Mouse (Mus musculus): ENCODE data around the gene Met. TPM values are rescaled to one million over a fixed set of nuclear protein-coding genes. Genes with fewer than 3 reads are reported as not detected.

Met gene
- polyA plus RNA-seq, 1 experiment from 2014 or later: 6.7 TPM

DNA sequence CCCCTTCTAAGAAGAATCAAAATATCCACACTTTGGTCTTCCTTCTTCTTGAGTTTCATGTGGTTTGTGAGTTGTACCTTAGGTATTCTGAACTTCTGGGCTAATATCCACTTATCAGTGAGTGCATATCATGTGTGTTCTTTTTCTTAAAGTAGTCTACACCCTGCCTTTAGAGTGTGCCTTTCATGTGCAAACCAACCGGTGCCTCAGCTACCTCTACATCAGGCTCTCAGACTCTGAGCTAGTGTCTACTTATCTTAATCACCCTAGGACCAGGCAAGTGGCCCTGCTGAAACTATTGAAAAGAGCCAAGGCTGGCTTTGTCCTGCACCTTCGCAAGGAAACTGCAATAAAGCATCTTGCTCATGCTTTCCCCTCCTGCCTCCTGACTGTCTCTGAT is 97.7 kb downstream of the Met start:
- Histone ChIP-seq H3K4me1 (replicated peaks; ENCODE audit: control insufficient read depth, insufficient read depth, low read length) (peaks cover 10% of the 10 kb centered on the region; the same call in 1 of the 2 replicates), H3K4me2 (replicated peaks; ENCODE audit: low read depth) (no peak overlapping the region), H3K36me3 (ENCODE audit: control insufficient read depth, insufficient read depth) (peaks cover 12% of the 10 kb centered on the region), H3K27me3 (replicated peaks; ENCODE audit: control insufficient read depth, insufficient read depth, low read length) (no peaks in the 10 kb centered on the region), H3K9me3 (ENCODE audit: control insufficient read depth) (no peaks in the 10 kb centered on the region), H3K27ac (ENCODE audit: low read depth, low read length) (no peak overlapping the region), H3K4me3 (ENCODE audit: low read depth, low read length) (no peak overlapping the region), H3K9ac (ENCODE audit: low read depth, low read length) (no peak overlapping the region)
- no peak for TF ChIP-seq CTCF (IDR thresholded peaks at IDR 0.05; ENCODE audit: low read depth)
- 40% methylated on average over 2 of the region's 2 CpGs for WGBS
- ATAC-seq: no peak

DNA sequence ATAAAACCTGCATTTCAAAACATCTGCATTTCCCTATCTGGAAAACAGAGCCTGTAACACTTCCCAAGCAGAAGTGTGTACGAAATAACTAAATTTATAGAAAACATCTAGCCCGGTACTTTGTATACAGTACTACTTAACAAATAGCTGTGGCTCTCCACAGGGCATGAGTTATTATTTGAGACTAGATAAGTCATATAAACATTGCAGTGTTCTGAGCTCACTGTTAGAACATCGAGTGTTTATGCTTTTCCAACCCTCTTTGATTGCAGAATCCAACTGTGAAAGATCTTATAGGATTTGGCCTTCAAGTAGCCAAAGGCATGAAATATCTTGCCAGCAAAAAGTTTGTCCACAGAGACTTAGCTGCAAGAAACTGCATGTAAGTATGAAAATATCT is 98.3 kb downstream of the Met start:
- no peak for ATAC-seq
- H3K4me3 ChIP-seq (ENCODE audit: low read depth, low read length): no peak overlapping the region
- 50% methylated on average over 3 of the region's 3 CpGs for WGBS

DNA sequence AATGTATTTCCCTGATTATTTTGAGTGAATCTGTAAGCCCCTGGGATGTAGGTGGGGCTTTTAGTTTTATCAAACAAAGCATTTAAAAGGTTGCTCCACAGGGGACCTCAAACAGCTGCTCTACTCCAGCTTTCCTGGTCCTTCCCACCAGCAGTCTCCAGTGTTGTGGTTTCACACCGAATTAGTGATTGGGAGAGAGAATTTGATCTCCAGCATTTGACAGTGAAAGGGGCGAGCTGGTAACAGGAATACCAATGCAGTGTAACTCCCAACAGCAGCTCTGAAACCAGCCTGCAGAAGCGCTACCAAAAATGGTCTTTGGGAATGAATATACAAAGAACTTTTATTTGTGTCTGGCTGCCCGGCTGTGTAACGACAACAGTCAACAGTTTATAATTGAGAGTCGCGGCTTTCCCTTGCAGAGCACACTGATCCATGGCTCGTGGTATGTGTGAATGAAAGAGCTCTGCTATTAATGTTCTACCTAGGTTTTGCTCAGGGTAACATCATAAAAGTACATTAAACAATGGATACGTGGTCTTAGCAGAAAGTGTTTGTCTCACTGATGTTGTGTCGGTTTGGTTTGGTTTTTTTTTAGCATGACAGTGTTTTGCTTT is 99.0 kb downstream of the Met start:
- peaks cover 5% of the 10 kb centered on the region for H3K36me3 ChIP-seq (ENCODE audit: control insufficient read depth, insufficient read depth)
- no peak overlapping the region for H3K27ac ChIP-seq (ENCODE audit: low read depth, low read length)
- 40% methylated on average over 10 of the region's 10 CpGs for WGBS

More for the DNA sequence above, 98.3 kb downstream of the Met start:
- Histone ChIP-seq H3K4me1 (replicated peaks; ENCODE audit: control insufficient read depth, insufficient read depth, low read length) (peaks cover 10% of the 10 kb centered on the region; the same call in 1 of the 2 replicates), H3K9ac (ENCODE audit: low read depth, low read length) (no peak overlapping the region), H3K27me3 (replicated peaks; ENCODE audit: control insufficient read depth, insufficient read depth, low read length) (no peaks in the 10 kb centered on the region), H3K4me2 (replicated peaks; ENCODE audit: low read depth) (no peak overlapping the region), H3K27ac (ENCODE audit: low read depth, low read length) (no peak overlapping the region), H3K9me3 (ENCODE audit: control insufficient read depth) (no peaks in the 10 kb centered on the region), H3K36me3 (ENCODE audit: control insufficient read depth, insufficient read depth) (peaks cover 12% of the 10 kb centered on the region)
- no peak for TF ChIP-seq CTCF (IDR thresholded peaks at IDR 0.05; ENCODE audit: low read depth)

DNA sequence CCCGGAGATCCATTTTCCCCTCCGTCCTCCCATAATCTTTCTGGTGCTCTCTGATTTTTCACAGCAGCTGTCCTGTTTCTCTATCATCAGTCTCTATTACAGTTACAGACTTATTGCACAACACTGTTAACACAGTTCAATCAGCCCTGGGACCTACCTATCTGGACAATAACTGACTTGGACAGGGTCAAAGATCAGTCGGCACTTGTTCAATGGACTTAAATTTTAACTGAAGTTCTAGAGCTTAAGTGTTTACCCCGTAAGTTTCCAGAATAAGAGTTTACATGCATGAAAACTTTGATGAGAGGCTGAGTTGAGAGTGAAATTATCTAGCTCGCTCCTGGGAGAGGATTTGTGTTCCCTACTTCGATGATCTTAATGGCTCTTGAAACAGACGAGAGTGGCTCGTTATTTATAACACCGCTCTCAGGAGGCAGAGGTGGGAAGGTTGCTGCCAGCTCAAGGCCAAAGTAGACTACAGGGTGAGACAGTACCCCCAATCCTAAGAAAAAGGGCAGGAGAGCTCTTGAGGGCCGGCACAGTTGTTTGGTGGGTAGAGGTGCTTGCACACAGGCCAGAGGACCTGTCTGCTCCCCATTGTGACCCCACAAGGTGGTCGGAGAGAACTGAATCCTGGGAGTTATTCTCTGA is 105.2 kb downstream of the Met start:
- TF ChIP-seq CTCF (IDR thresholded peaks at IDR 0.05; ENCODE audit: low read depth): no peak
- Histone ChIP-seq H3K36me3 (ENCODE audit: control insufficient read depth, insufficient read depth) (peaks cover 4% of the 10 kb centered on the region; the same call in 1 of the 2 replicates), H3K4me2 (replicated peaks; ENCODE audit: low read depth) (peak overlapping the region; percentile 43), H3K9ac (ENCODE audit: low read depth, low read length) (no peak overlapping the region), H3K9me3 (ENCODE audit: control insufficient read depth) (no peaks in the 10 kb centered on the region), H3K4me3 (ENCODE audit: low read depth, low read length) (no peak overlapping the region), H3K27ac (ENCODE audit: low read depth, low read length) (peak overlapping the region; percentile 73), H3K4me1 (replicated peaks; ENCODE audit: control insufficient read depth, insufficient read depth, low read length) (peaks cover 6% of the 10 kb centered on the region; the same call in 1 of the 2 replicates), H3K27me3 (replicated peaks; ENCODE audit: control insufficient read depth, insufficient read depth, low read length) (no peaks in the 10 kb centered on the region)
- peak; percentile 83 for ATAC-seq
- 47% methylated on average over 11 of the region's 11 CpGs for WGBS

More for the DNA sequence above, 99.0 kb downstream of the Met start:
- no peaks in the 10 kb centered on the region for H3K9me3 ChIP-seq (ENCODE audit: control insufficient read depth)
- H3K4me3 ChIP-seq (ENCODE audit: low read depth, low read length): no peak overlapping the region
- ATAC-seq: no peak
- no peaks in the 10 kb centered on the region for H3K27me3 ChIP-seq (replicated peaks; ENCODE audit: control insufficient read depth, insufficient read depth, low read length)
- H3K9ac ChIP-seq (ENCODE audit: low read depth, low read length): no peak overlapping the region
- H3K4me1 ChIP-seq (replicated peaks; ENCODE audit: control insufficient read depth, insufficient read depth, low read length): peaks cover 10% of the 10 kb centered on the region; the same call in 1 of the 2 replicates
- H3K4me2 ChIP-seq (replicated peaks; ENCODE audit: low read depth): no peak overlapping the region
- no peak for TF ChIP-seq CTCF (IDR thresholded peaks at IDR 0.05; ENCODE audit: low read depth)

DNA sequence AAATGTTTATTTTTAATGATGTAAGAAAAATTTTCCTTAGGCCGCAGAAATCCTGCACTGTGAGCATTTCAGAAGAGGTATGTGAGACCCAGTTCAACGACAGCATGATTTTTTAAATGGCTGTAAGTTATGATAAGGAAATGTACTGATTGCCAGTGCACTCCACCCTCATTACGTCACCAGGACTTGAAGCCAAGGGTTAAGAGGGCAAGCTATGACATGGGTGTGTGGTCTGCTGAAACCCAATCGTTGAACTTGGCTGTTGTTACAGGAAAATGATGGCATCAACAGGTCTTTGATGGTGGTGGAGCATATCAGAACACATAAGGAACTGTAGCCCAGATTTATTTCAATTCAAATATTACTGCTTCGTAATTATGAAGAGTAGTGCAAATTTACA is 109.6 kb downstream of the Met start:
- H3K9me3 ChIP-seq (ENCODE audit: control insufficient read depth): no peaks in the 10 kb centered on the region
- no peak for TF ChIP-seq CTCF (IDR thresholded peaks at IDR 0.05; ENCODE audit: low read depth)
- peak; percentile 81 for ATAC-seq
- H3K4me2 ChIP-seq (replicated peaks; ENCODE audit: low read depth): no peak overlapping the region
- H3K27ac ChIP-seq (ENCODE audit: low read depth, low read length): no peak overlapping the region
- H3K36me3 ChIP-seq (ENCODE audit: control insufficient read depth, insufficient read depth): no peaks in the 10 kb centered on the region
- WGBS: 45% methylated on average over 5 of the region's 5 CpGs
- no peak overlapping the region for H3K9ac ChIP-seq (ENCODE audit: low read depth, low read length)
- H3K4me3 ChIP-seq (ENCODE audit: low read depth, low read length): no peak overlapping the region
- H3K4me1 ChIP-seq (replicated peaks; ENCODE audit: control insufficient read depth, insufficient read depth, low read length): peaks cover 11% of the 10 kb centered on the region; the same call in 1 of the 2 replicates
- H3K27me3 ChIP-seq (replicated peaks; ENCODE audit: control insufficient read depth, insufficient read depth, low read length): no peaks in the 10 kb centered on the region

DNA sequence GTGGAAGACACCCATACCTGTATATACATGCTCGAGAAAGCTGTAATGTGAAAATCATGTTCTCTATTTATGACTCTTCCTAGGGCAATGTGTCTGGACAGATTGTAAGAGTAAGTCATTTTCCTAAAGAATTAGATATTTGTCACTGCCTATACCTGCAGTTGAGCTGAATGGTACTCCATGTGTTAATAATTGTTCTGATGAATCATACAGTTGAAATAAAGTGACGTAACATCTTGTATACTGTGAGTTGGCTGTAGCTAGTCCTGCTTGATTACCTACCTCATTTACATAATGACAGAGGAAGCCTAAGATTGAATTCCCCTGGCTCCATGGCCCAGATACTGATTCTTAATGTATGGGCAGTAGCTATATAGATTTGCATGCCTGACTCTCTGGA is 110.1 kb downstream of the Met start:
- Histone ChIP-seq H3K4me2 (replicated peaks; ENCODE audit: low read depth) (no peak overlapping the region), H3K27ac (ENCODE audit: low read depth, low read length) (peak overlapping the region; percentile 36; the same call in 1 of the 2 replicates), H3K36me3 (ENCODE audit: control insufficient read depth, insufficient read depth) (no peaks in the 10 kb centered on the region), H3K4me3 (ENCODE audit: low read depth, low read length) (no peak overlapping the region), H3K9ac (ENCODE audit: low read depth, low read length) (no peak overlapping the region), H3K4me1 (replicated peaks; ENCODE audit: control insufficient read depth, insufficient read depth, low read length) (peaks cover 11% of the 10 kb centered on the region; the same call in 1 of the 2 replicates), H3K27me3 (replicated peaks; ENCODE audit: control insufficient read depth, insufficient read depth, low read length) (no peaks in the 10 kb centered on the region), H3K9me3 (ENCODE audit: control insufficient read depth) (no peaks in the 10 kb centered on the region)
- no peak for TF ChIP-seq CTCF (IDR thresholded peaks at IDR 0.05; ENCODE audit: low read depth)
- 61% methylated on average over 2 of the region's 2 CpGs for WGBS
- ATAC-seq: peak; percentile 71

Data from intestine, postnatal 0 days (tissue).